Mouse (Mus musculus) large intestine, adult 2 months (tissue): Measurements from ENCODE around the gene Plxna4. TPM values are rescaled to one million over a fixed set of nuclear protein-coding genes. Genes with fewer than 3 reads are reported as not detected.

Experiments used
- DNase-seq: peaks from one replicate; pipeline ENCODE4 v3.0.0-alpha.2; 2012; ENCODE audit warnings: low read depth, low spot score
- WGBS: fragments of 180-500 bp; shearing (Covaris S2); methylation state at CpG from one replicate; pipeline ENCODE4 v1.1.7; 2018; 5-methylcytosine and 5-hydroxymethylcytosine counted together
- polyA plus RNA-seq: library from polyadenylated mRNA; depleted of rRNA; stranded (reverse); fragments of >200 nt; gene quantifications from 2 replicates; pipeline ENCODE4 v1.2.3, GENCODE M21; 2012

Gene Plxna4
- polyA plus RNA-seq, 1 experiment: 0.46 TPM

DNA sequence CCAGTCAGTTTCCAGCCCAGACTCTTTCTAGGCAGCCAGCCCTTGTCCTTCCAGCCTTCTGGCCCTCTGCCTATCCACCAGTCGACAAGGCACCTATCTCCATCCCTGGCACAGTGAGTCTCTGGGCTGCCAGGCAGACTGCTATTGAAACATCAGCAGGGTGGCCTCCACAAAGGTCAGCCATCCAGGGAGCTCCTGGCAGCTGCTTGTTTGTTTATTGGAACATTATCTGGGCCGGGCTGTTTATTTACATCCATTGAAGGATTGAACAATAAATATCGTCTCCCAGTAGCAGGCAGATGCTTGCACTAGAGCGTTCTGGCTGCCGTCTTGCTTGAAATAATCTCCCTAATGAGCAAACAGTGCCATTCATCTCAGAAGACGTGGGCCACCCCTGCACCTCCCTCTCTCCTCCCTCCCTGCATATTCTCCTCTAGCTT, 273.0 kb downstream of the Plxna4 start:
- no peak for DNase-seq

DNA sequence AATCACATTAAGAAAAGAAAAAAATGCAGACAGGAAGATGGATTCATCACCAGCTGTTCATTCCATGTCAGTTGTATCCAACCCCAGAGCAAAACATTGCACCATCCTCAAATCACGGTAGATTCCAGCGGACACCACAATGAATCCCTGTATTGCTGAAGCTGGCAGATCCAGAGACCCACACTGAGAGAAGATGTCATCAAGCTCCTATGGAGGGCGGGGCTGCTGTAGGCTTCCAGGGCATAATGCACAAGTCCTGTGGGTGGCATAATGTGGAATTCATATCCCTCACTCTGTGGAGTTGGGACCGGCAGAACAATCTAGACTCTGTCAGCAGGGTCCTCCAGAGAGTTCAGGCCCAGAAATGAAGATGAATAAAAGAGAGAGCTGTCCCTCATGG, 278.8 kb downstream of the Plxna4 start:
- WGBS: 95% methylated on average over 4 of the region's 4 CpGs
- no peak for DNase-seq

More for the DNA sequence above, 273.0 kb downstream of the Plxna4 start:
- 18% methylated on average over 6 of the region's 6 CpGs for WGBS

DNA sequence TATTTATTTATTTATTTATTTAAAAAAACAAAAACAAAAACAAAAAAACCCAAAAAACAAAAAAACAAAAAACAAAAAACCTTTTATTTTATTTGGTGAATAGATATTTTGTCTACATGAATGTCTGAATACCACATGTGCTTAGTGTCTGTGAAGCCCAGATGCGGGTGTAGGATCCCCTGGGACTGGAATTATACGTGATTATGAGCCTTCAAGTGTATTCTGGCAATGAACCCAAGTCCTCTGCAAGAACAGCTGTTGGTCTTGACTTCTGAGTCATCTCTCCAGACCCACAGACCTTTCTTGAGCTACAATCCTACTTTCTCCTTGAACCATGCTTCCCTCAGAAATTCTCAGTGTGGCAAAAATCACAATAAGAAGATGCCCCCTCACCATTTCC, 287.4 kb downstream of the Plxna4 start:
- DNase-seq: no peak
- WGBS: 57% methylated on average over 2 of the region's 2 CpGs

DNA sequence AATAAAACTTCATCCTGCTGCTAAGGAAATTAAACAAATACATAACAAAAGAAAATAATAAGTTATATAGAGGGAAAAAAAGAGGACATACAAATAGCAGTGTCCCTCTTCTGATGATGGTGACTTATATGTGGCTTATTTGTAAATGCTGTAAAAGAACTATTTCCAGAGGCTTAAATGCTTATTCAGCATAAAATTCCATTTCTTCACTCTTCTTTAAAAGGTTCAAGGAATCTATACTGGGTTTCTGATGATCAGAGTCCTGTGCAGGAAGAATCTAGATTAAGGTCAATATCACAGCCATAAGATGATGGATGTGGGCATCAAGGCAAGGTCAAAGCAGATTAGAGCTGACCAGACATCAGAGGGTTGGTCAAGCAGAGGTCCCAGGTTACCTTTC, 306.5 kb downstream of the Plxna4 start:
- DNase-seq: no peak

DNA sequence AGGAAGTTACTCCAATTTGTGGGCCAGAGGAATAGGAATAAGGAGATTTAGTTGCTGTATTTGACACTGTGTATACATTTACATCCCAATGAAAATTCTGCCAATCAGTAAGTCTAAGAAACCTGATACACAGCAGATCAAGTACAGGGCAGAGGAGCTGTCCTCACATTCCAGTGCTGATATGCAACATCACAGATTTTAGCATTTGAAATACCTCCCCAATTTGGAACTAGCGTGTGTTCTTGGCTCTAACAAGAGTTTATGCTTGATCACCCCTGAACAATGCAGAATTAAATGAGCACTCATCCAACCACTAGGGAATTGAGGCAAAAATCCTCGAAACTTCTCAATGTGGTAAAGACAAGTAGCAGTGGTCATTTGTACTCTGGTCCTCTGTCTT, 307.3 kb downstream of the Plxna4 start:
- 56% methylated on average over 2 of the region's 2 CpGs for WGBS
- no peak for DNase-seq

DNA sequence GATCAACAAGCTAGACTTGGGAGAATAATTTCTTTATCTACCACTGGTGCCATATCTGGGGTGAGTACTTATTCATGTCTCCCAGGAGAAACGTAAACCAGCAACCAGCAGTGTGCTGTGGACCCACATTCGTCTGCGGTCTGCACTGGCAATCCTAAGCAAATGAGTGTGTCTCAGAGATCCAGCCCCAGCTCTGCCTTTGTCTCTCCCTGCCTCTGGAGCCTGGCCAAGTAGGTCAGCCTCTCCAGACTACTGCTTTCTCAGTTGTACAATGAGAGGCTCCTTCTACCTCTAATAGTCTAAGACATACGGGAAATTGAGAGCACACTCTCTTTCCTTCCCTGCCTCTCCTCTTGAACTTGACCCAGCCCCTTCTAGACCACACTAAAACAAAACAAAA, 316.5 kb downstream of the Plxna4 start:
- DNase-seq: no peak
- WGBS: 76% methylated on average over 4 of the region's 4 CpGs

DNA sequence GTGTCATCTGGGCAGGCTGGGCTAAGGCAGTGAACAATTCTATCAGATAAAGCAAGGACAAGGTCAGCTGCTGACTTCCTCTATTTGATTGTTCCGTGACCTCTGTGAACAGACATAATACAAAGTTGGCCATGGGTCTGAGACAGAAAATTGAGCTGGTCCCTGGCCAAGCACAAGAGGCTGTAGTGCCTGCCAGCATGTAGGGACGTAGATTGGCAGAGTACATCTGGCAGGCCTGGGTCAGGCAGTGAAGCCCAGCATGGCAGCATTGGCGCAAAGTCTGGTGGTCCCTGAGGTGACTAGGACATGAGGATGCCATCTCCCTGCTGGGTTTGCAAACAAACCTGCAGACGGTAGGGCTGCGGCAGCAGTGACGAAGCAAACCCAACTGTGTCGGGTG, 321.9 kb downstream of the Plxna4 start:
- WGBS: 81% methylated on average over 7 of the region's 7 CpGs
- no peak for DNase-seq

DNA sequence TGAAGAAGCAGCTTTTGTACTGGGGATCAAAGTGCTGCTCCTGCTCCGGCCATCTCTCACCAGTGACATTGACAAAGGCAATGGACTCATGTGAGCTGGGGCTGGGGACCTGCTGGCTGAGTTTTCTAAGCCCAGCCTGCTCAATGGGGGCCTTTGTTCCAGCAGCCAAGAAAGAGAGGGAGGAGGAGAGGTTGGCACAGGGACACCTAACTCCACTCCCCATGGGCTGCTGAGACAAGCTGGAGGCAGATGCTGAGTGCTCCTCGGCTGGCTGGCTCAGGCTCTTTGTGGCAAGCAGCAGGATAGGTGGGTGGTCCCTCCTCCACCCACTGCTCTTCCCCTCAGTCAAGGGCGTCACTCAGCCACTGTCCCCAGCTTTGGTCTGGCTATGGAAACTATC, 326.7 kb downstream of the Plxna4 start:
- no peak for DNase-seq
- 38% methylated on average over 3 of the region's 3 CpGs for WGBS

DNA sequence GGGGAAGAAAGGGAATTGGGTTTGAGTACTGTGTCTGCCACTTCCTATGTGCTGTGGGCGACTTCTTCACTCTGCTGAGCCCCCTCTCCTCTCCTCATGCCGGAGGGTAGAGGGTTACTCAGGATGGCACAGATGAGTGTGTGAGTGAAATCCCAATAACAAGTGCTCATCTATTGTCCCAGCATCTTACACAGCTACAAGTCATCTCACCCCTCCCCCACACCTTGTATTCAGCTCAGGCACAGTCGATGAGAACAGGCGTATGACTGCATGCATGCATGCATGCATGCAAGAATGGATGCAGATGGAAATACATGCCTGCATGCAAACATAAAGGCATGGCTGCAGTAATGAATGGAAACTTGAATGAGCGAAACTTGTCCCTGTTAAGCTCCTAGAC, 327.7 kb downstream of the Plxna4 start:
- DNase-seq: no peak
- 85% methylated on average over 5 of the region's 5 CpGs for WGBS

DNA sequence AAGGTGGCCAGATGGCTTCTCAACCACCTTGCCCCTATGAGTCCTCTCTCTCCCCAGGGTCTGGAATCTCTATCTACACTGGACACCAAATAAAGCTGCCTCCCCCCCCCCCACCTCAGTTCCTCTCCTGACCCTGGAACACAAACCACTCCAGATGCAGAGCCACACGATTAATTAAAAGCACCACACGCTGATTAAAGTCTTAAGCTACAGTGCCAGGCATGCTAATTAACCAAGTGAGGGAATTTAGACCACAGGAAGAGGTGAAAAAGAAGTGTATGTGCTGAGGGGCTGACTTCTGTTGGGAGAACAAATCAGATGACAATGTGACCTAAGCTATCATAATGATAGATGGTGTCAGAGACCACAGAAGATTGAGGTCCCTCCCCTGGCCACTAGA, 332.8 kb downstream of the Plxna4 start:
- DNase-seq: no peak
- 65% methylated on average over 2 of the region's 2 CpGs for WGBS

DNA sequence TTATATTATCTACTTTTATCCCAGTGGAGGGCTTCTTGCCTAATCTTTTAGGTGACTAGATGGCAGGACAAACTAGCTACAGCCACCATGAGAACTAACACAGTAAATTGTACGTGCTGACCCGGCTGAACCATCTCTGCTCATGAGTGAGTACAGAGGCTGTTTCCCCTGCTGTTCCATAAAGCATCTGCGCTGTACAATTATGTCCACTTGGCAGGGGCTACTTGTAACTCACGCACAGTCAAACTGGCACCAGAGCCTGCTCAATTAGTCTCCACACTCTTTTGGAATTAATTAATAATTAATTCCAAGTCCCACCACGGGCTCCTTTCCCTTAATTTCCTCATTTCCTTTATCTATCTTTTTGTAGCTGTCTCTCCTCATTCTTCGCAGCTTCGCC, 335.8 kb downstream of the Plxna4 start:
- no peak for DNase-seq
- 83% methylated on average over 7 of the region's 7 CpGs for WGBS

DNA sequence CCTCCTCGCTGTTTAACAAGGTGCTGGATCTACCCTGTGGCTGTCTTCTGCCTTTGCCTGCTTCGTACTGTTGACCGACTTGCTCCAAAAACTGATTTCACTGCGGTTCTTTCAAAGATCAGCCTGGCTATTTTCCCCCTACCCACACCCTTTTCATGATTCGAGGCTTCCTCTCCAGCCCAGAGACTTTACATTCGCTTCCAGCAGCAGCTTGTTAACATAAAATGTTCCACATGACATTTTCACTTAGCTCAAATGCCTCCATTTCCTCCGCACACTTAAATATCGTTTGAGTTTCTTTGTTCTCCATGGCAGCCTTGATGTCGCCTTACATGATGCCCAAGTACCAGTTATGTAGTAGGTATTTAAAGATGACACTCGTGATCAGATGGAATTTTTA, 336.3 kb downstream of the Plxna4 start:
- DNase-seq: no peak
- WGBS: 72% methylated on average over 10 of the region's 10 CpGs

DNA sequence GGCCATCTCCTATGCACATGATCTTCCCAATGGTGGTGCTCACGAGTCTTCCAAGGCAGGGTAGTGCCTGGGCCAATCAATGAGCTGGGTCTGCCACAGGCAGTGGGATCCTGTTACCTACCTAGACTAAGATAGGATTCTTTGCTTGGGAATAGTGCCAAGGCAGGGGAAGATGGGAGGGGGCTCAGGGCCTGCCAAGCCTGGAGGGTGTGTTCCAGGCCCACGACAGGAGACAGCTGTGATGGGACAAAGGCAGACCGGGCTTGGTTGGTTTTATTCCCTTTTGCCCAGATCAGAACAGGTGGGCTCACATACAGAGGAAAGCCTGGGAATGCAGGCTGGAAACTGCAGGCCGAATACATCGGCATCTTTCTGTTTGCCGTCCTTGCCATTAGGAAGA, 342.0 kb downstream of the Plxna4 start:
- no peak for DNase-seq
- 53% methylated on average over 6 of the region's 6 CpGs for WGBS

DNA sequence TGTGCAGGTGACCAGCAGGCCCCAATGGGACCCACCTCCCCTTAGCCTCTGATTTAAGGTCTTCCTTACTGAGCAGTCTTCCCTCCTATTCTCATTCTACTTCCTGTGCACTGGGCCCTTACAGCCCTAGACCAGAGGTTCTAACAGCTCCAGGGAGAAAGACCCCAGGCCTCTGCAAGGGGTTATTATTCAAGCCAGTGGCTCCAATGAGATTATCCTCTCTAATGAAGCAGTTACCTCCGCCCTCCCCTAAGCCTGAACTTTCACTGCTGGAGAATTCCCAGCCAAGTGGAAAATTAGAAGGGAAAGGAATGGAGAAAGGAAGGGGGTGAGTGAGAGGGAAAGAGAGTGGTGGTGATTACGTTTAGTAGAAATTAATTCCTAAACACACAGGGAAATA, 345.0 kb downstream of the Plxna4 start:
- WGBS: 63% methylated on average over 2 of the region's 2 CpGs
- no peak for DNase-seq

DNA sequence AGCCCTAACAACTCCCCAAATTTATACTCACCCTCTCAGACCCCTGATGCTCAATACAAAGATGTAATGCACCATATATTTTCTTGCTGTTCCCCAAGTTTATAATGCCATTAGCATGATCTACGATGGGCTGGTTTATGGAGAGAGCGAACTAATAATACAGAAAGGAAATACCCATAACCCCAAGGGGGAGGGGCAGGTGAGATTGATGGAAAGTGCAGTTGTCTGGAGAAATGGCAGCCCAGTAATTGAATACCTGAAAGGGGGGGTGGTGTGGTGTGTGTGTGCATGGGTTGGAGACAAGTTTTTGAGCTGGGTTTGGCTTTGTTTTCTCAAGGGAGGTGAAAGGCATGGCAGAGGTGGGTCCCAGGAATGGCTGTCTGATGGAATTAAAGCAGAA, 356.6 kb downstream of the Plxna4 start:
- WGBS: 83% methylated on average over 2 of the region's 2 CpGs
- DNase-seq: no peak

DNA sequence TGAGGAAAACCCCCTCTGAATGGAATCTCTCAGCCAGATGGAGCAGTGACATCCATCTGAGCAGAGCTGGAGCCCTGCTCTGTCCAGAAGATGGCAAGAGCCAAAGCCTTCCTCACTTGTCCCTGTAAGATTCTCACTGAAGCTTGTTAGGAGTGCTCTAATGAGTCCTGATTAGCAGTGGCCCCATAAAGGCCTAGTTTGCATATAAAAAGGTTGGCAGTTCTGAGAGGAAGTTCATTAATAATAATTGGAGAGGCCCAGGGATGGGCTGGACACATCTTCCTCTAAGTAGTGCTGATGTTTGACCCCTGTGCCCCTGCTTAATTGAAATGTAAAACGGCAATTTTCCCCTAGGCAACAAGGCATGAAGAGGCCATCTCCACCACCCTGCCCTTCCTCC, 361.4 kb downstream of the Plxna4 start:
- WGBS: 70% methylated on average over 1 of the region's 1 CpGs
- DNase-seq: no peak

DNA sequence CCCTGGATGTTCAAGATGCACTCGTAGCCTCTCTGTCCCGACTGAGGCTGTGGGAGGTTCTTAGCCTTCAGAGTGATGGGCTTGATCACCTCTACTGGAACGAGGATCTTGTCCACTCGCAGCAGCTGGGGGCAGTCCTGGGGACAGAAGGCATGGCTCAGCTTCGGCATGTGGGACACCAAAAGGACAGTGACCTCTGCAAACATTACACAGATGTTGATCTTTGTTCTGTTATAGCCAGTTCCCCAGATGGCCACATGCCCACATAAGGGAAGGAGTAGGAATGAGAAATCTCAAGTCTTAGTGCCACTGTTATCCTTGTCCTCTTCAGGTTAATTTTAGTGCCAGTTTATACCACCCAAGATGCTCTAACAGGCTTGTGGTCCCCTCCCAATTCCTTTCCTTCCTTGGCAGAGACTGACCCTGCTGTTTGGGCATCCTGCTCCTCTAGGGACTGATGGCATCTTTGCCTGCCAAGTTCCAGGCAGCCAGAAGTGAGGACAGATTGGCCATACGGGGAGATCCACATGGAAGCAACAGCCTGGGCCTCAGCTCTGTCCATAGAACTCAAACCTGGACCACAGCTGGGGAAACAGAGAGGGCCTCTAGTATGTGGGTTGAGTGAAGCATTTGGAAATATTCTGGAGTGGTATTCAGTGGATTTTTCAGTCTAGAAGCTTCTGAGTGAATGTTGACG, 363.8 kb downstream of the Plxna4 start:
- no peak for DNase-seq
- WGBS: 73% methylated on average over 7 of the region's 7 CpGs

DNA sequence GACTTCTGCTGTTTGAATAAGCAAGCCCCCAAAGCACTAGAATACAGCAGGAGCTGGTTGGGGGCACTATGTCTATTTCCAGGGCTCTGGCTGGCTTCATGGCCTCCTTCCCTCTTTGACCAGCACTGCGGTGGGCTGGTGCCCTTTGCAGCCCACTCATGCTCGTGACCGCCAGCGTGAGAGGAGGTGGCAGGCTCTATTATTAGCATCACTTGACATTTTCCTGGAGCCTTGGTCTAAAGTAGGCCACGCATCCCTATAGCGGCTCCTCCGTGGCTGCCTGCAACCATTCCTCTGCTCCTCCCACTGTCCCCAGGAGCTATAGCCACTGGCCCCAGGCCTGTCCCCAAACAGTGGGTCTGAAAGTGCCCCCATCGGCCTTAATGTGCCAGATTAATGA, 367.2 kb downstream of the Plxna4 start:
- 87% methylated on average over 8 of the region's 8 CpGs for WGBS

DNA sequence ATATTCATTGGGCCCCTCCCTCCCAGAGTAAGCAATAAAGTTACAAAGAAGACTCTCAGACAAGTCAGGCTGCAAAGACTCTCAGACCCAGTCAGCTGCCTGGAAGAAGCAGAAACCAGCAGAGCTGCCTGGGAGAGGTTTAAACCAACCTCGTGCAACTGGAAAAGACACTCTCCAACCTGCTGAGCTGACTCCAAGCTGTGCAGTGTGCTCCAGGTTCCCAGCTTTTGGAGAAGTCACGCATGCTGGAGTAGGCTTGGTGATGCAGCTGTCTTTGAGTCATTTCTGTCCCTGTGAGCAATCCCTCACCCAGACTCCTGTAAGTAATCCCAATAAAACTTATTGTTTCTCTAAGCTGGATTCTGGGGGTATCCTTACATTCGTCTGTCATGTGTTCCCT, 369.4 kb downstream of the Plxna4 start:
- WGBS: 68% methylated on average over 3 of the region's 3 CpGs

More for the DNA sequence above, 367.2 kb downstream of the Plxna4 start:
- DNase-seq: no peak

DNA sequence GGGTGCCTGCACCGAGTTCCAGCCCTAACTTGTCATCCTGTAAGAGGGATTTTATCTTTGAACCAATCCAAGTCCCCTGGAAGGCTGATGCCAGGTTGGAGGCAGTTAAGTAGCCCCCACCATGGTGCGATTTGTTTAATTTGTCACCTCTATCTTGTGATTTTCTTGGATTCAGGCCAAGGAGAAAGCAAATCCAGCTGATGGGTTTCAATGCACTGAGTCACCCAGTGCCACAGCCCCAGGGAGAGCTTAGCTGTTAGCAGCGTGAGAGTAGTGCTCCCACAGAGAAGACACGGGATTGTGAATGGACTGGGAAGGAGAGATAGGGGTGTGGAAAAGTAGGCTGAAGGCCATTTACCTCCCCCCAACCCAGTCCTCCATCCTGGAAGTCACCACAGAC, 375.6 kb downstream of the Plxna4 start:
- no peak for DNase-seq
- WGBS: 43% methylated on average over 4 of the region's 4 CpGs

More for the DNA sequence above, 369.4 kb downstream of the Plxna4 start:
- DNase-seq: no peak

DNA sequence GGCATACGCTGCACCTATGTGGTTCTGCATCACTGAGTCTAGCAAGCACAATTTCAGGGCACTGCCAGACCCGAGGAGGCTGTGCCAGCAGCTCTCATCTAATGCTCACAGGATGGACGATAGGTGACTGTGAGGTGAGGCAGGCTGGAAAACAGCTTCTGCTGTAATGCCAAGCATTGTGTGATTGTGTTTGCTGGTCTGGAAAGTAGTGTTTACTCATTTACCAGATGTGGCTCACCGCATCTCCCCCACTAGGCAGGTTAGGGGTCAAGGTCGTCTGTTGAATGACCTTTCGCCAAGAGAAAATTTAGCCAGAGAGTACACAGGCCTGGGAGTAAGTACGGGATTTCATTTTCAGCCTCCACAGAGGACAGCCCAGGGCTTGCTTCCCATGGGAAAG, 377.9 kb downstream of the Plxna4 start:
- DNase-seq: no peak
- WGBS: 62% methylated on average over 7 of the region's 7 CpGs

DNA sequence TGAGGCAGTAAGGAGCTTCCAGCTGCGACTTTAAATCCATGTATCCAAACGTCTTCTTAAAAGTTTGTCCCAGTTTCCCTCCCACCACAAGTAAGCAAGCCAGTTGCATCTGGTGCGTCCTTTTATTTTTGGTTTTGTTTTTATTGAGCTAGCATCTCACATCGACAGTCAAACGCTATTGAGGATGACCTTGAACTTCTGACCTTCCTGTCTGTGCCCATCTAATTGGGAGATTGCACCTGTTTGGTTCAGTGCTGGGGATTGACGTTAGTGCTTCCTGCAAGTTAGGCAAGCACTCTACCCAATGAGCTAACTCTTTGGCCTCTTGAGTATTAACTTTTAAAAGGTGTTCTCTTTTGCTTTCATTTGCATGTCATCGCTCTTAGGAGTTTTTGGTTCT, 379.0 kb downstream of the Plxna4 start:
- 61% methylated on average over 7 of the region's 7 CpGs for WGBS
- no peak for DNase-seq
